Mouse (Mus musculus) neural tube, embryonic 15.5 days (tissue): ENCODE measurements at regions not wholly inside any gene's neighbourhood (a gene's known extent, or its start where the extent isn't known, plus 50 kb on each side); places are given as distances from the start of the nearest gene placed in this dataset.
"Not testable (repeated sequence)": the region's sequence is repeated elsewhere in the genome, so short reads cannot be mapped to it uniquely, and the experiment has no call there.

ENCODE experiments used
- ATAC-seq: fragments of 200-750 bp; cut with Nextera tagmentation; 2 replicates; pipeline ENCODE4 v1.8.0; 2017; ENCODE audit warnings: mild to moderate bottlenecking, moderate TSS enrichment, moderate library complexity; ENCODE audit not compliant: low FRiP score
- H3K27ac ChIP-seq: fragments of 300-500 bp; sonication (generic); replicated peaks from 2 replicates; pipeline ENCODE4 v1.5.1; 2015; ENCODE audit warnings: mild to moderate bottlenecking, inconsistent platforms
- H3K27me3 ChIP-seq: fragments of 300-500 bp; sonication (generic); replicated peaks from 2 replicates; pipeline ENCODE4 v1.6.1; 2015; ENCODE audit warnings: inconsistent platforms
- H3K36me3 ChIP-seq: fragments of 300-500 bp; sonication (generic); 2 replicates; pipeline ENCODE4 v1.6.1; 2015; ENCODE audit warnings: inconsistent platforms
- H3K4me1 ChIP-seq: fragments of 300-500 bp; sonication (generic); 2 replicates; pipeline ENCODE4 v1.6.1; 2015; ENCODE audit warnings: inconsistent platforms
- H3K4me2 ChIP-seq: fragments of 300-500 bp; sonication (generic); 2 replicates; pipeline ENCODE4 v1.6.1; 2015; ENCODE audit warnings: inconsistent platforms, mild to moderate bottlenecking, moderate library complexity
- H3K4me3 ChIP-seq: fragments of 300-500 bp; sonication (generic); replicated peaks from 2 replicates; pipeline ENCODE4 v1.5.1; 2015; ENCODE audit warnings: mild to moderate bottlenecking, inconsistent platforms
- H3K9ac ChIP-seq: fragments of 300-500 bp; sonication (generic); replicated peaks from 2 replicates; pipeline ENCODE4 v1.6.1; 2015; ENCODE audit warnings: mild to moderate bottlenecking, inconsistent platforms
- H3K9me3 ChIP-seq: fragments of 300-500 bp; sonication (generic); replicated peaks from 2 replicates; pipeline ENCODE4 v1.6.1; 2016; ENCODE audit warnings: inconsistent platforms
- WGBS: fragments of 180-500 bp; shearing (Covaris S2); methylation state at CpG from one replicate; pipeline ENCODE4 v1.1.7; 2015; ENCODE audit warnings: mixed read lengths; 5-methylcytosine and 5-hydroxymethylcytosine counted together

DNA sequence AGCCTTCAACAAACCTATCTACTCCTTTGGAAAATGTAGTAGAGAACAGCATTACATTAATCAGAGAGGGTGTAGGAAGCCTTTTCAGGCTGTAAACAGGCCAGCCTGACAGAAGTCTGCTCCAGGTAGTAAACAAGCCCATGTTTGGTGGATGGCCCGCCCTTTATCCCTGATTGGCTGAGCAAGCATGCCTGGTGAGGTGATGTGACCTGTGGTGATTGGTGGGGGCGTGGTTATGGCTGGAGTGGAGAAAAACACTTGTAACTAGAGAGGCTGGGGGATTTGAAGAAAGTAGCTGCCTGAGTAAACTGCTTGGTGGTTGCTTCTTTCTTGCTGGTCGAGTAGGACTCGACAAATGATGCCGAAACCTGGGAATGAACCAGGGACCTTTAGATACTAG is 621.3 kb upstream of the Dsel start:
- WGBS, result 91% methylated on average over 5 of the region's 5 CpGs
- not testable (repeated sequence) for H3K9me3 ChIP-seq, H3K4me1 ChIP-seq, H3K27ac ChIP-seq, H3K27me3 ChIP-seq, H3K9ac ChIP-seq, H3K4me3 ChIP-seq, H3K36me3 ChIP-seq, ATAC-seq, H3K4me2 ChIP-seq

GRCm38 (mm10) chr1:112456047-112456446 is 591.3 kb upstream of the Dsel start:
- no peaks in the 10 kb centered on the region for H3K9me3 ChIP-seq
- no peak overlapping the region for H3K4me3 ChIP-seq
- no peaks in the 10 kb centered on the region for H3K36me3 ChIP-seq
- WGBS, result 39% methylated on average over 11 of the region's 11 CpGs
- ATAC-seq, result peak; percentile 53; the same call in 1 of the 2 replicates
- H3K9ac ChIP-seq, result no peak overlapping the region
- no peaks in the 10 kb centered on the region for H3K27me3 ChIP-seq
- H3K27ac ChIP-seq, result no peak overlapping the region
- H3K4me2 ChIP-seq, result no peak overlapping the region
- no peaks in the 10 kb centered on the region for H3K4me1 ChIP-seq

GRCm38 (mm10) chr1:112452390-112452789 is 587.7 kb upstream of the Dsel start:
- Histone ChIP-seq H3K27me3 (no peaks in the 10 kb centered on the region), H3K9ac (no peak overlapping the region), H3K4me3 (no peak overlapping the region), H3K9me3 (no peaks in the 10 kb centered on the region), H3K4me1 (no peaks in the 10 kb centered on the region), H3K4me2 (no peak overlapping the region), H3K36me3 (no peaks in the 10 kb centered on the region), H3K27ac (no peak overlapping the region)
- no peak for ATAC-seq

- 13% methylated on average over 2 of the region's 2 CpGs for WGBS
- H3K27ac ChIP-seq, result no peak overlapping the region
- peak; percentile 86 for ATAC-seq
- no peaks in the 10 kb centered on the region for H3K4me1 ChIP-seq
- no peaks in the 10 kb centered on the region for H3K36me3 ChIP-seq
- no peak overlapping the region for H3K4me3 ChIP-seq
- no peak overlapping the region for H3K9ac ChIP-seq
- no peaks in the 10 kb centered on the region for H3K27me3 ChIP-seq
- no peaks in the 10 kb centered on the region for H3K9me3 ChIP-seq
- no peak overlapping the region for H3K4me2 ChIP-seq
These were observed 586.9 kb upstream of the Dsel start for GRCm38 (mm10) chr1:112451622-112452021.

DNA sequence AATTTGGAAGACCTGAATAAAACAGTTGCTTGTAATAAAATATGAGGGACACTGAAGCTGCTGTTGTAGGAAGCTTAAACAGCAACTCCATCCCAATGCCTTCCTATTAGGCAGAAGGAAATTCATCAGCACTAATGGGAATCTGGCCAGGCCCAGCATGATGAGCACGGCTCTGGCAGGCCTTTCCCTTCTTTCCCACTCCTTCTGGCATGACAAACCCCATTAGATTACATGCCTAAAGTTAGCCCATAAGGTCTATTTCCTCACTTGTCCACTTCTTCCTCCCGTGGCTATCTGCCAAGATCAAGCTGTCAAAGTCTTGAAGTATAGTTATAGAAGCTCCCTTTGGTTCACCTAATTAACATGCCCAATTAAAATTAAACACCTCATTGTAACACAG is 574.4 kb upstream of the Dsel start:
- Histone ChIP-seq H3K4me2 (no peak overlapping the region), H3K27me3 (no peaks in the 10 kb centered on the region), H3K36me3 (no peaks in the 10 kb centered on the region), H3K9ac (no peak overlapping the region), H3K4me3 (no peak overlapping the region), H3K9me3 (no peaks in the 10 kb centered on the region), H3K27ac (no peak overlapping the region), H3K4me1 (no peaks in the 10 kb centered on the region)
- WGBS, result 70% methylated on average over 2 of the region's 2 CpGs
- no peak for ATAC-seq

DNA sequence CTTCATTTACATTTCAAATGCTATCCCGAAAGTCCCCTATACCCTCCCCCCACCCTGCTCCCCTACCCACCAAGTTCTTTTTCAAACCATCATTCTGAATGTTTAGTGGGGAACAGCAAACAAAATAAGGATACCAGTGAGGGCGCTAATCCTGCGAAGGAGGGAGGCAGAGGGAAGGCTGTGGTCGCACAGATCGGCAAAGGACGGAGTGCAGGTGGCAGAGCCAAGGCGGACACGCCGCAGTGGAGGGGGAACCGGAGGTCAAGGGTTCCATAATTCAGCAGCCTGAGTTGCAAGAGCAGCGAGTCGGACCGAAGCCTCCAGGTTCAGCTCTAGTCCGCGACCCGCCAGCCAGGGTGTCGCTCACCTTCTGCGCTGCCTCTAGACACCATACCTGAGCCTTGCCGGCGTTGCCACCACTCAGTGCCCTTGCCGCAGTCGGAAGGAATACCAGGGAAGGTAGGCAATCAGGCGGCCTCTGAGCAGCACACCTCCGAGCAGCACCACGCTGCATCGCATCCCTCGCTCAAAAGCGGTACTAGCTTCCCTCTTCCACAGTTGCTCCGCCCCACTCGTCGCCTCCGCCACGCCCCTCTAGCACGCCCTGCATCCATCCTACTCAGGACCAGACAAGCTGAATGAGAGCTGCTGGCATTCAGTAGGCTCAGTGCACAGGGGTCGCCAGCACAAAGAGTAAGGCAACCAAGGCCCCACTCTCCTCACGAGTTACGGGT is 551.8 kb upstream of the Dsel start:
- 1% methylated on average over 33 of the region's 37 CpGs for WGBS
- Histone ChIP-seq H3K9ac (peak overlapping the region; percentile 73), H3K36me3 (no peaks in the 10 kb centered on the region), H3K27ac (peak overlapping the region; percentile 76), H3K27me3 (no peaks in the 10 kb centered on the region), H3K9me3 (no peaks in the 10 kb centered on the region), H3K4me2 (peak overlapping the region; percentile 81), H3K4me1 (peaks cover 2% of the 10 kb centered on the region), H3K4me3 (peak overlapping the region; percentile 68)
- peak; percentile 98 for ATAC-seq

DNA sequence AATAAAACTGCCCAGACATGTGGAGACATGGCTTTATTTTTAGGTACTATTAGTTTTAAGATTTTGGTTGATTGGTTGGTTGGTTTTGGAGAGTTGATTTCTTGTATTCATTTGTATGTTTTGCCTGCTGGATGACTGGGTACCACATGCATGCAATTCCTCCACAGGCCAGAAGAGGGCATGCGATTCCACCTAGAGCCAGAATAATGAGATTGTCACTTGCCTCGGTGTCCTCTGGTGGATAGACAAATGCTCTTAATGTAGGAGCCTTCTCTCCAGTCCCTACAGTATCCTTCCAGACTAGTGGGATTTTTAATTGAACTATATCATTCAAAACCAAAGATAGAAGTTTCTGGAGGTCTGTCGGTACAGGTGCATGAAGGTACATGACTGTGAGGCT is 524.1 kb upstream of the Dsel start:
- Histone ChIP-seq H3K4me1 (no peaks in the 10 kb centered on the region), H3K9ac (no peak overlapping the region), H3K27me3 (no peaks in the 10 kb centered on the region), H3K9me3 (no peaks in the 10 kb centered on the region), H3K36me3 (no peaks in the 10 kb centered on the region), H3K4me3 (no peak overlapping the region), H3K4me2 (no peak overlapping the region), H3K27ac (no peak overlapping the region)
- 35% methylated on average over 3 of the region's 3 CpGs for WGBS
- no peak for ATAC-seq

GRCm38 (mm10) chr1:112384015-112384414 is 519.3 kb upstream of the Dsel start:
- Histone ChIP-seq H3K36me3 (no peaks in the 10 kb centered on the region), H3K9me3 (no peaks in the 10 kb centered on the region), H3K27me3 (no peaks in the 10 kb centered on the region), H3K4me3 (no peak overlapping the region), H3K4me2 (no peak overlapping the region), H3K9ac (no peak overlapping the region), H3K27ac (no peak overlapping the region), H3K4me1 (no peaks in the 10 kb centered on the region)
- 57% methylated on average over 1 of the region's 1 CpGs for WGBS
- no peak for ATAC-seq

DNA sequence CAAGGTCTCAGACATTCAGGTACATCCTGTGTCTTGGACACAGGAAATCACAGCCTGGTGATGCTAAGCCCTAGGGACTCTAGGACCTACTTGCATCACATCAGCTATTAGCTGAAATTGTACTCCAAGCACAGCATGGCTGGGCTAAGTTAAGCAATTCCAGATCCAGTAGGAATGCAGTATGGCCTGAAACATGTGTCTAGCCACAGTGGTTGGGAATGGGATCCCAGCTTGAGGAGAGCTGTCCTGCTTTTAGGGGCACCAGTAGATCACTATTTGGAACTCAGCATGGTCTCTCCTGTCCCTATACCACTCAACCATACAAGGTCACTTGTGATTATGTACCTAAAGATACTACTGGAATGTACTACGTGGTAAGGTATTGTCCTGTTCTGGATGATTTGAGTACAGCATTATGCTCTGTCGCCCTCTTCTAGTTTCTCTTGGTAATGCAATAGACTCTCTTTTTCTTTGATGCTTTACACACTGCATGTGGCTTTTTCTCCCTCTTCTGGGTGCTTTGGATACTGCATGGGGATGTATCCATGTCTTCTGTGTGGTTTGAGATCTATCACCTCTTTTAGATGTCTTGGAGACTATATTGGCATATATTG is 515.0 kb upstream of the Dsel start:
- peak; percentile 84 for ATAC-seq
- H3K27me3 ChIP-seq, result no peaks in the 10 kb centered on the region
- H3K36me3 ChIP-seq, result no peaks in the 10 kb centered on the region
- H3K27ac ChIP-seq, result no peak overlapping the region
- no peak overlapping the region for H3K4me2 ChIP-seq
- no peak overlapping the region for H3K4me3 ChIP-seq
- H3K4me1 ChIP-seq, result no peaks in the 10 kb centered on the region
- H3K9ac ChIP-seq, result no peak overlapping the region
- 17% methylated on average over 2 of the region's 2 CpGs for WGBS
- no peaks in the 10 kb centered on the region for H3K9me3 ChIP-seq

GRCm38 (mm10) chr1:112378660-112379059 is 513.9 kb upstream of the Dsel start:
- Histone ChIP-seq H3K4me3 (no peak overlapping the region), H3K9me3 (no peaks in the 10 kb centered on the region), H3K27me3 (no peaks in the 10 kb centered on the region), H3K4me1 (no peaks in the 10 kb centered on the region), H3K36me3 (no peaks in the 10 kb centered on the region), H3K4me2 (no peak overlapping the region), H3K27ac (no peak overlapping the region), H3K9ac (no peak overlapping the region)
- ATAC-seq, result peak; percentile 76; the same call in 1 of the 2 replicates
- 1% methylated on average over 2 of the region's 2 CpGs for WGBS

DNA sequence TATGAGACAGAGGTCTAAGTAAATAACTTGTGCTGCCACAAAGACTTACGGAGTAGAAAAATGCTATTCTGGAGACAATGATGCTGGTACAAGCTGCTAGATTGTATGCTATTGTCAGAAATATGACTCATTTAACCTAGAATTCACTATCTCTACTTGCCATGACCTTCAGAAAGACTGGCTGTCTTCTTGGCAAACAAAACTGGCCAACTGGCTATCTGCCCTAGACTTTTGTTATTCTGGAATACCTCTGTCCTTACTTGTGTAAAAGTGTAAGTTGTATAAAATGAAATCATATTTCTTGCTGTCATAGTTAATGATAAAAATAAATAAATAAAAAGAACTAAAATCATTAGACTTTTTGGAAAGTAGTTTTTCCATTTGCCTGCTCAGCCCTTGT is 491.1 kb upstream of the Dsel start:
- Histone ChIP-seq H3K4me2 (no peak overlapping the region), H3K27ac (no peak overlapping the region), H3K9me3 (no peaks in the 10 kb centered on the region), H3K4me1 (no peaks in the 10 kb centered on the region), H3K9ac (no peak overlapping the region), H3K4me3 (no peak overlapping the region), H3K27me3 (no peaks in the 10 kb centered on the region), H3K36me3 (no peaks in the 10 kb centered on the region)
- no peak for ATAC-seq
- WGBS, result 97% methylated on average over 1 of the region's 1 CpGs
